In genomic region chr17:30262440-30262839, GRCm38 (mm10) we compare ENCODE assay signal across 13 mouse cellular contexts.
A peak's percentile ranks its signal among the peaks of the same experiment; 100 is the strongest.
DNase-seq lines count a peak whose midpoint lies in the region; ATAC-seq lines count a peak whose summit lies in the region.
"Had no signal": no experiment of that assay in that cellular context is flagged by ENCODE, and none has a peak within 500 bp of the region (broad histone marks: within the 10 kb centered on the region; RNA-seq: fewer than 3 reads in every experiment).

No protein-coding gene starts in this region.

- H3K27ac ChIP-seq in hindbrain, embryonic 10.5 days: peak overlapping the region; percentile 64
- H3K27ac ChIP-seq in hindbrain, embryonic 11.5 days (ENCODE audit: low read depth, low read length): no peak overlapping the region
- H3K27ac ChIP-seq: limb, embryonic 15.5 days had no signal

- WGBS in hindbrain, embryonic 10.5 days: 78% methylated on average over 4 of the region's 4 CpGs
- 85% methylated on average over 4 of the region's 4 CpGs for WGBS in hindbrain, embryonic 11.5 days

- no peaks in the 10 kb centered on the region for H3K27me3 ChIP-seq in hindbrain, embryonic 10.5 days (ENCODE audit: insufficient read depth, poor library complexity, severe bottlenecking)
- H3K27me3 ChIP-seq in hindbrain, embryonic 11.5 days (ENCODE audit: control insufficient read depth, insufficient read depth, low read length): no peaks in the 10 kb centered on the region
- H3K27me3 ChIP-seq: limb, embryonic 15.5 days; stomach, embryonic 15.5 days had no signal

- no peak for ATAC-seq in hindbrain, embryonic 11.5 days (ENCODE audit: low FRiP score)

- no peak overlapping the region for H3K9ac ChIP-seq in hindbrain, embryonic 11.5 days (ENCODE audit: low read depth, low read length)
- H3K9ac ChIP-seq: limb, embryonic 15.5 days; stomach, embryonic 15.5 days had no signal

- 0 out of 2 replicates have a peak, but pooled peaks cover 2% of the 10 kb centered on the region for H3K36me3 ChIP-seq in hindbrain, embryonic 10.5 days
- H3K36me3 ChIP-seq in hindbrain, embryonic 11.5 days (ENCODE audit: control insufficient read depth, insufficient read depth, low read length): no peaks in the 10 kb centered on the region
- H3K36me3 ChIP-seq: stomach, embryonic 15.5 days had no signal

- DNase-seq in hindbrain, embryonic 10.5 days (ENCODE audit: low spot score): no peak
- no peak for DNase-seq in hindbrain, embryonic 11.5 days (ENCODE audit: low spot score)
- DNase-seq in adipocyte (ENCODE audit: low spot score): peak; percentile 92
- DNase-seq in gastrocnemius, postnatal 25 days: peak; percentile 61
- DNase-seq in kidney, postnatal 14 days: peak; percentile 50
- DNase-seq in cerebellum, adult 11 months: no peak
- DNase-seq in thymus, postnatal 4 days: no peak
- no peak for DNase-seq in layer of hippocampus, postnatal 10 days (ENCODE audit: low spot score in 2 of 2)
- DNase-seq: heart, postnatal 36 days; lung, postnatal 14 days; right cerebral cortex, postnatal 14 days had no signal

- no peak overlapping the region for H3K4me3 ChIP-seq in hindbrain, embryonic 10.5 days
- no peak overlapping the region for H3K4me3 ChIP-seq in hindbrain, embryonic 11.5 days (ENCODE audit: low read depth, low read length)
- H3K4me3 ChIP-seq: limb, embryonic 15.5 days; stomach, embryonic 15.5 days had no signal

- H3K4me2 ChIP-seq in hindbrain, embryonic 11.5 days (replicated peaks; ENCODE audit: low read depth, low read length): no peak overlapping the region
- H3K4me2 ChIP-seq: limb, embryonic 15.5 days; stomach, embryonic 15.5 days had no signal

- no peaks in the 10 kb centered on the region for H3K9me3 ChIP-seq in hindbrain, embryonic 10.5 days
- no peaks in the 10 kb centered on the region for H3K9me3 ChIP-seq in hindbrain, embryonic 11.5 days (ENCODE audit: control insufficient read depth, low read length)
- H3K9me3 ChIP-seq: limb, embryonic 15.5 days; stomach, embryonic 15.5 days had no signal

- H3K4me1 ChIP-seq in hindbrain, embryonic 10.5 days (replicated peaks): peaks cover 52% of the 10 kb centered on the region
- H3K4me1 ChIP-seq in hindbrain, embryonic 11.5 days (replicated peaks; ENCODE audit: control insufficient read depth, insufficient read depth, low read length): no peaks in the 10 kb centered on the region; the same call in 1 of the 2 replicates

Comparison
In these comparisons a context has a peak if more than half of its experiments do, and no peak if none do; other contexts are left out.
1. DNase-seq: peak in adipocyte (single experiment), gastrocnemius, postnatal 25 days (single experiment) and kidney, postnatal 14 days (single experiment); none in hindbrain, embryonic 10.5 days (single experiment), hindbrain, embryonic 11.5 days (single experiment), cerebellum, adult 11 months (single experiment), thymus, postnatal 4 days (single experiment) and layer of hippocampus, postnatal 10 days (0 of 2).